Mouse (Mus musculus): ENCODE measurements around the gene Sema3a.
A peak's percentile ranks its signal among the peaks of the same experiment; 100 is the strongest.

Gene Sema3a

GRCm38 (mm10) chr5:13318728-13319429, 193.7 kb downstream of the Sema3a start:
- no peak for DNase-seq (ENCODE audit: low read depth, low spot score)

DNA sequence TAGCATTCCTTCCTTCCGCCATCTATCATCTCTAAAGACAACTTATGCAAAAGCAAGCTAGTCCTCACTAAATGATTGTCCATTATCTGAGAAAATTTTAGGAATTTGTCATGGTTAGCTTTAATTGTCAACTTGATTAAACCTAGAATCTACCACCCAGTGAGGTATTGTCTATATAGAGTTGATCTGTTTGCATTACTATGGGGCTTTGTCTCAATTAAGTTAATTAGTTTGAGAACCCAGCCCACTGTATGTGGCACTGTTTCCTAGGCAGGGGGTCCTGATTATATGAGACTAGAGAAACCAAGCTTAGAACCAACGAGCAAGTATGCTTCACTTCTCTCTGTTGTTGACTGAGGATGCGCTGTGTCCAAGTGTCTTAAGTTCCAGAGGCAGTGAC, 194.9 kb downstream of the Sema3a start:
- DNase-seq (ENCODE audit: low read depth, low spot score) = no peak

DNA sequence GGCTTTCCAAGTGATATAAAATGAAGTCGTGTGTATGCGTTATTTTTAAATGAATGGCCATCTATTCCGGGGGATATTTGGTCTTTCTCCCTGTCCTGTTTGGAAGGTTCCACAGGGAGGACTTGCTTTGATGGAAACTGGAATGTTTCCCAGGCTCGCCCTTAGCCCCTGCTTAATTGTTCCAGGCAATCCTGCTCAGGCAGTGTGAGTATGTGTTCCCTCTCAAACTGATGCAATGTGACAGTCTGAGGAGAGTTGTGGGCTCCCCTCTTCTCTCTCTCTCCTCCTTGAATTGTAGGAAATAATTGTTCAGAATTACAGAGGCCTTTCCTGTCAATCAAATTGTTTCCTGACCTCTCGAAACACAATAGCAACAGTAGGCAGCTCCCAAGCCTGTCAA, 202.1 kb downstream of the Sema3a start:
- DNase-seq (ENCODE audit: low read depth, low spot score) = no peak

DNA sequence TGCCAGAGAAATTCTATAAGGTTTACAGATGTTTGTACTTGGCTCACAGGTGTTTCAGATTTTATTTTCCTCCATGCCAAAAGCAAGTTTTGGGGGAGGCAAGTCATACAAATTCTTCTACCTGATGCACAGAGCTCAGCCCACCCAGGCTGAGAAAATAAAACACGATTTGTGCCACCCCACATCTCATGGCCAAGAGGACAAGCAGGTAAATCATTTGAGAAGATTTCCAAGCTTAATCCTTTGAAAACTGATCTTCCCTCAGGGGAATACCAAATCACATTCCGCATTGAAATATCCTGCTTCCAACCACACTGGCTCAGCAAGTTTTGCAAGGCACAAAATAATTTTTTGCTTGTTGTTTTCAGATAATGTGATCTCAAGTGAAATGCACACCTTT, 206.2 kb downstream of the Sema3a start:
- peak; percentile 76 for DNase-seq (ENCODE audit: low read depth, low spot score)

DNA sequence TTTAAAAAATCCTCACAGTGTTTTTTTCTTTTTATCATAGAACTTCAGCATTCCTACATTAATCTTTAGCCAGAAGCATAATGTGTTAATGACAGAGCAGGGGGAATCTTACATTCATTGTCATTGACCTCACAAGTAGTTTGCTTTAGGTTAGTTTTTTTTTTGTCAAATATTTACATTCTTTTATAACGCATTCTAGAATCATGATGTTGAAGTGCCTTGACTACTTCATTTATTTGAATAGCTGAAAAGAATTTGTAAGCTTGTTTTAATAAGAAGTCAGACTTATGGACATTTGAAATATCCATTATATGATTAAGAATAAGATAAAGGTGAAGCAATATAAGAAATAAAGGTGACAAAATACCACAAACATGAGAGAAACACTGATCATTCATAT, 212.5 kb downstream of the Sema3a start:
- no peak for DNase-seq (ENCODE audit: low read depth, low spot score)

GRCm38 (mm10) chr5:13347068-13347467, 221.9 kb downstream of the Sema3a start:
- DNase-seq (ENCODE audit: low read depth, low spot score) = no peak

DNA sequence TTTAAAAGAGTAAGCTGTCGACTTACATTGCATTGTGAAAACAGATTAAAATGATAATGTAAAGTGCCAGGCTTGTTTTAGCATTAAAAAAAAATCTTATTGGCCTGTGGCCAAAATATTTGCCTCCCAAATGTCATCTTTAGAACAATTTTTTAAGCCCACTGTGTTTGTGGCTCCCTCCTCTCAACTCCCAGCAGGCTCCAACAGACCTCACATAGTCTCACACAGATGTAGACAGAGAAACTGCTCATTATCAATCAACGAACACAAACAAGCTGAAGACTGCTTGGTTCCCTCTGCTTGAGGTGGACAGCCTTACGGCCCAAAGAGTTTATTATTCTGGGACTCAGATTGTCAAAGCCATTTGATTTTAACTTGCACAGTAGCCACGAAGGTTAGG, 226.4 kb downstream of the Sema3a start:
- no peak for DNase-seq (ENCODE audit: low read depth, low spot score)

DNA sequence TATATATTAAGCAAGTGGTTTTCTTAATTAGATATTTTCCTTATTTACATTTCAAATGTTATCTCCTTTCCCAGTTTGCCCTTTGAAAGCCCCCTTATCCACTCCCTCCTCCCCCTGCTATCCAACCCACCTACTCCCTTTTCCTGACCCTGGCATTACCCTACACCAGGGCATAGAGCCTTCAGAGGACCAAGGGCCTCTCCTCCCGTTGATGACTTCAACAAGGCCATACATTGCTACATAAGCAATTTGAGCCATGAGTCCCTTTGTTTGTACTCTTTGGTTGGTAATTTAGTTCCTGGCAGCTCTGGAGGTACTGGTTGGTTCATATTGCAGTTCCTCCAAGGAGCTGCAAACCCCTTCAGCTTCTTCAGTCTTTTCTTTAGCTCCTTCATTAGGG, 227.8 kb downstream of the Sema3a start:
- no peak for DNase-seq (ENCODE audit: low read depth, low spot score)

GRCm38 (mm10) chr5:13353539-13353938, 228.3 kb downstream of the Sema3a start:
- no peak for DNase-seq (ENCODE audit: low read depth, low spot score)

GRCm38 (mm10) chr5:13354913-13355312, 229.7 kb downstream of the Sema3a start:
- no peak for DNase-seq (ENCODE audit: low read depth, low spot score)

- no peak for DNase-seq (ENCODE audit: low read depth, low spot score)
These were observed 233.6 kb downstream of the Sema3a start for GRCm38 (mm10) chr5:13358770-13359169.

GRCm38 (mm10) chr5:13360711-13361110, 235.5 kb downstream of the Sema3a start:
- DNase-seq (ENCODE audit: low read depth, low spot score) = no peak

DNA sequence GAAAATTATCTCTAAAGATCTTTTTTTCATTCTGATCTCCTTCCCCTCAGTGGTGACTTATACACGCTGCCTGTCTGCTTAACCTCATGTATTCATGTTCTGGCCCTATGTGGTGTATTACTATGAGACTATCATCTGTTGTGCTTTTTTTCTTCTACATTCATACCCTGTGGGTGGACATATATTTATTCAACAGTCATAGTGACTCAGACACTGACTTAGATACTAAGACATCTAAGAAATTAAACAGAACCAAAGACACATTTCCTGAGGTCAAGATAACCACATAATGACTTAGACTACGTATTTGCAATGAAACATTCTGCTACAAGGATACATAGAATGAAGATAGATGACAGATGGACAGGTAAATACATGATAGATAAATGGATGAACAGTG, 239.9 kb downstream of the Sema3a start:
- no peak for DNase-seq (ENCODE audit: low read depth, low spot score)

GRCm38 (mm10) chr5:13379223-13379622, 254.0 kb downstream of the Sema3a start:
- no peak for DNase-seq (ENCODE audit: low read depth, low spot score)

DNA sequence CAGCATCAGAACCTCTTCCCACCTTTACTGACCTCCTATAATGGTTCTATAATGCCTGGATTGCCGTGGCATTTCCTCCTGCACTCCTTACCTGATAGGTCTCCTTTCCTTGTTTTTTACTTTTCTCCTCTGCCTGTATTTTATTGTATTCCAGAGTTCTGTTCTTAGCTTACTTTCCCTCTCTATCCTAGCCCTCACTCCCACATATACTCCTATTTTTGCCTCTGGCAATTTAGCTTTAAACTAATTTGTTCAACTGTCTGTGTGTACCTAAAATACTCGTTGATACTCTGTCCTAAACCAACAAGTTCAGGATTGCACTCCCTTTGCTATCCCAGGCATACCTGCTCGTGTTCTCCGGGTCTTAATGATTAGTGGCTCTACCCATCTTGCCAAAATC, 258.8 kb downstream of the Sema3a start:
- no peak for DNase-seq (ENCODE audit: low read depth, low spot score)

- DNase-seq (ENCODE audit: low read depth, low spot score) = no peak
These were observed 259.5 kb downstream of the Sema3a start for GRCm38 (mm10) chr5:13384714-13385113.

GRCm38 (mm10) chr5:13386603-13387002, 261.4 kb downstream of the Sema3a start:
- no peak for DNase-seq (ENCODE audit: low read depth, low spot score)

DNA sequence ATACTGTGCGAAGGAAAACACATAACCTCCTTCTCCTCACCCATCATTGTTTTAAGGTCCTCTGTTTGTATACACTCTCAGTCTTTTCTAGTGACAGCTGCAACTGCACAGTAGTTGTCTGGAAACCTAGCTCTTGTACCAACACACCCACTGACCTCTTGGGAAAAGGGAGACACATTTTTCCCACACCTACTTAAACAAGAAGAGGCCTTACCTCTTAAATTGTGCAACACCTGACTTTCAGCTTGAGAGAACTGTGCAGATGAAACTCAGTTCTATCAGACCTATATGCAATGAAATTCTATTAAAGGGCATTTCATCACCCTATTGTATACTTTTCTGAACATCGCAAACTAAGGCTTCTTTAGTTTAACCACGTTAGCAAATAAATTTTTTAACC, 262.5 kb downstream of the Sema3a start:
- no peak for DNase-seq (ENCODE audit: low read depth, low spot score)

DNA sequence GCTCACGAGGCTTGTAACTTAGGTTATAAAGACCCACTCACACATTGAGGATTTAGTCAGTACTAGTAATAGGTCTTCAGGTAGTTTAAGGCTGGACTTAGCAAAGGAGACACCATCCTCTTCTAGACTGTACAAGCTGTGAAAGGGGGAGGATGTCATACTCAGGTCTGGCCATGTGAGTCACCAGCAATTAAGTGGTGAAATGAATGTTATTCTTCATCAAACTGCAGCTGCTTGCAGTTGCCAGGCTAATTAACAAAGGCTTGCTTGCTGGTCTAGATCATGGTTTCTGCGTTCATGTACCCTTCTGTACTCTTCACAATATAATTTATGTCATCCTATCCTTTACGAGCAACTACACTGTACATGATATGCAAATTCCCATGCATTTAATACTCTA, 264.8 kb downstream of the Sema3a start:
- DNase-seq (ENCODE audit: low read depth, low spot score) = no peak

- no peak for DNase-seq (ENCODE audit: low read depth, low spot score)
These were observed 280.2 kb downstream of the Sema3a start for GRCm38 (mm10) chr5:13405432-13405831.

- DNase-seq (ENCODE audit: low read depth, low spot score) = no peak
These were observed 280.9 kb downstream of the Sema3a start for GRCm38 (mm10) chr5:13406131-13406530.

DNA sequence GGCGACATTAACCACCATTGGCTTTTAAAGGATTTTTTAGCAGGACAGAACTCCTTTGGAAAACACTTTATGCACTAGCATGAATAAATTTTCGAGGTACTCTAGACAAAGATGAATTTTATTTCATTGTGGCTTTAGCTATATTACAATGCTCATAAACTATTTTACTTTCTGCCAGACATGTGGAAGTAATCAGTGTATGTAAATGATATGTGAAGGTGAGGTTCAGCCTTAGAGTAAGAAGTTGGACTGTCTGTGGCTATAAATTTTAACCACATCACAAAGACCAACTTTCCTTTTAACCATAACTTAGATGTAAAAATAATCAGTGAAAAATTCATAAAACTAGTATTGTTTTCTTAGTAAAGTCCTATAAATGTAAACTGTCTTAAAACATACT, 286.7 kb downstream of the Sema3a start:
- DNase-seq (ENCODE audit: low read depth, low spot score) = no peak

- DNase-seq (ENCODE audit: low read depth, low spot score) = no peak
These were observed 288.8 kb downstream of the Sema3a start for GRCm38 (mm10) chr5:13413915-13414525.

Data from mesoderm, embryonic 11.5 days (tissue).